Mouse (Mus musculus): ENCODE results near the gene Disc1. TPM values are rescaled to one million over a fixed set of nuclear protein-coding genes. Genes with fewer than 3 reads are reported as not detected.

The Disc1 gene
- polyA plus RNA-seq, 1 experiment from 2014 or later: 1.8 TPM

- H3K4me2 ChIP-seq: no peak overlapping the region
- no peaks in the 10 kb centered on the region for H3K9me3 ChIP-seq
- 90% methylated on average over 2 of the region's 2 CpGs for WGBS
- no peaks in the 10 kb centered on the region for H3K36me3 ChIP-seq
- H3K9ac ChIP-seq: no peak overlapping the region
- no peaks in the 10 kb centered on the region for H3K27me3 ChIP-seq
- H3K4me1 ChIP-seq (replicated peaks): peaks cover 19% of the 10 kb centered on the region
- ATAC-seq (ENCODE audit: low FRiP score, low read depth): no peak
- no peak overlapping the region for H3K27ac ChIP-seq (replicated peaks)
- H3K4me3 ChIP-seq: no peak overlapping the region
Measured at GRCm38 (mm10) chr8:125171531-125171930, 117.5 kb downstream of the Disc1 start.

- H3K9ac ChIP-seq: no peak overlapping the region
- WGBS: 65% methylated on average over 7 of the region's 7 CpGs
Measured at GRCm38 (mm10) chr8:125174237-125174636, 120.2 kb downstream of the Disc1 start.

GRCm38 (mm10) chr8:125174851-125175250 is 120.9 kb downstream of the Disc1 start:
- WGBS: 69% methylated on average over 4 of the region's 4 CpGs
- no peak overlapping the region for H3K27ac ChIP-seq (replicated peaks)
- ATAC-seq (ENCODE audit: low FRiP score, low read depth): no peak
- no peaks in the 10 kb centered on the region for H3K36me3 ChIP-seq
- no peak overlapping the region for H3K4me2 ChIP-seq
- H3K9me3 ChIP-seq: no peaks in the 10 kb centered on the region
- no peaks in the 10 kb centered on the region for H3K27me3 ChIP-seq
- H3K4me1 ChIP-seq (replicated peaks): peaks cover 5% of the 10 kb centered on the region; the same call in 1 of the 2 replicates
- no peak overlapping the region for H3K4me3 ChIP-seq
- no peak overlapping the region for H3K9ac ChIP-seq

More at GRCm38 (mm10) chr8:125174237-125174636, 120.2 kb downstream of the Disc1 start:
- no peaks in the 10 kb centered on the region for H3K9me3 ChIP-seq
- no peak overlapping the region for H3K4me3 ChIP-seq
- H3K27ac ChIP-seq (replicated peaks): no peak overlapping the region
- ATAC-seq (ENCODE audit: low FRiP score, low read depth): no peak
- H3K4me1 ChIP-seq (replicated peaks): peaks cover 8% of the 10 kb centered on the region; the same call in 1 of the 2 replicates
- H3K27me3 ChIP-seq: no peaks in the 10 kb centered on the region
- H3K4me2 ChIP-seq: no peak overlapping the region
- H3K36me3 ChIP-seq: no peaks in the 10 kb centered on the region

GRCm38 (mm10) chr8:125175661-125176060 is 121.7 kb downstream of the Disc1 start:
- H3K27me3 ChIP-seq: no peaks in the 10 kb centered on the region
- ATAC-seq (ENCODE audit: low FRiP score, low read depth): no peak
- no peak overlapping the region for H3K27ac ChIP-seq (replicated peaks)
- peaks cover 4% of the 10 kb centered on the region; the same call in 1 of the 2 replicates for H3K4me1 ChIP-seq (replicated peaks)
- H3K9ac ChIP-seq: no peak overlapping the region
- no peaks in the 10 kb centered on the region for H3K36me3 ChIP-seq
- no peak overlapping the region for H3K4me3 ChIP-seq
- no peak overlapping the region for H3K4me2 ChIP-seq
- WGBS: 91% methylated on average over 4 of the region's 4 CpGs
- no peaks in the 10 kb centered on the region for H3K9me3 ChIP-seq

GRCm38 (mm10) chr8:125177091-125177490 is 123.1 kb downstream of the Disc1 start:
- no peak overlapping the region for H3K27ac ChIP-seq (replicated peaks)
- no peak overlapping the region for H3K4me2 ChIP-seq
- H3K4me3 ChIP-seq: no peak overlapping the region
- no peaks in the 10 kb centered on the region for H3K27me3 ChIP-seq
- no peak overlapping the region for H3K9ac ChIP-seq
- 88% methylated on average over 6 of the region's 6 CpGs for WGBS
- H3K4me1 ChIP-seq (replicated peaks): peaks cover 4% of the 10 kb centered on the region; the same call in 1 of the 2 replicates
- no peak for ATAC-seq (ENCODE audit: low FRiP score, low read depth)
- H3K36me3 ChIP-seq: no peaks in the 10 kb centered on the region
- no peaks in the 10 kb centered on the region for H3K9me3 ChIP-seq

GRCm38 (mm10) chr8:125177958-125178357 is 124.0 kb downstream of the Disc1 start:
- no peaks in the 10 kb centered on the region for H3K36me3 ChIP-seq
- H3K4me2 ChIP-seq: no peak overlapping the region
- 80% methylated on average over 8 of the region's 8 CpGs for WGBS
- H3K27ac ChIP-seq (replicated peaks): no peak overlapping the region
- H3K9ac ChIP-seq: no peak overlapping the region
- H3K4me3 ChIP-seq: no peak overlapping the region
- no peaks in the 10 kb centered on the region for H3K27me3 ChIP-seq
- H3K9me3 ChIP-seq: no peaks in the 10 kb centered on the region
- ATAC-seq (ENCODE audit: low FRiP score, low read depth): no peak
- peaks cover 4% of the 10 kb centered on the region; the same call in 1 of the 2 replicates for H3K4me1 ChIP-seq (replicated peaks)

- Histone ChIP-seq H3K4me2 (peak overlapping the region; percentile 16; the same call in 1 of the 2 replicates), H3K9me3 (no peaks in the 10 kb centered on the region), H3K4me1 (replicated peaks) (peaks cover 16% of the 10 kb centered on the region), H3K36me3 (no peaks in the 10 kb centered on the region), H3K27me3 (no peaks in the 10 kb centered on the region), H3K9ac (no peak overlapping the region), H3K4me3 (no peak overlapping the region), H3K27ac (replicated peaks) (no peak overlapping the region)
- 17% methylated on average over 17 of the region's 17 CpGs for WGBS
- ATAC-seq (ENCODE audit: low FRiP score, low read depth): peak; percentile 43; the same call in 1 of the 2 replicates
Measured at GRCm38 (mm10) chr8:125183548-125184451, 129.8 kb downstream of the Disc1 start.

- H3K9me3 ChIP-seq: no peaks in the 10 kb centered on the region
- peaks cover 16% of the 10 kb centered on the region for H3K4me1 ChIP-seq (replicated peaks)
- no peak overlapping the region for H3K4me3 ChIP-seq
- 38% methylated on average over 9 of the region's 9 CpGs for WGBS
- H3K4me2 ChIP-seq: peak overlapping the region; percentile 16; the same call in 1 of the 2 replicates
- ATAC-seq (ENCODE audit: low FRiP score, low read depth): no peak
- H3K36me3 ChIP-seq: no peaks in the 10 kb centered on the region
- no peak overlapping the region for H3K9ac ChIP-seq
- H3K27ac ChIP-seq (replicated peaks): no peak overlapping the region
- no peaks in the 10 kb centered on the region for H3K27me3 ChIP-seq
Measured at GRCm38 (mm10) chr8:125184452-125184817, 130.4 kb downstream of the Disc1 start.

GRCm38 (mm10) chr8:125184881-125185280 is 130.9 kb downstream of the Disc1 start:
- Histone ChIP-seq H3K4me2 (no peak overlapping the region), H3K4me1 (replicated peaks) (peaks cover 16% of the 10 kb centered on the region), H3K27me3 (no peaks in the 10 kb centered on the region), H3K36me3 (no peaks in the 10 kb centered on the region), H3K9ac (no peak overlapping the region), H3K27ac (replicated peaks) (no peak overlapping the region), H3K9me3 (no peaks in the 10 kb centered on the region), H3K4me3 (no peak overlapping the region)
- no peak for ATAC-seq (ENCODE audit: low FRiP score, low read depth)
- WGBS: 79% methylated on average over 1 of the region's 1 CpGs

GRCm38 (mm10) chr8:125187044-125187443 is 133.0 kb downstream of the Disc1 start:
- no peak overlapping the region for H3K4me2 ChIP-seq
- 33% methylated on average over 10 of the region's 10 CpGs for WGBS
- H3K36me3 ChIP-seq: no peaks in the 10 kb centered on the region
- H3K27me3 ChIP-seq: 0 out of 2 replicates have a peak, but pooled peaks cover 3% of the 10 kb centered on the region
- no peak overlapping the region for H3K4me3 ChIP-seq
- H3K27ac ChIP-seq (replicated peaks): no peak overlapping the region
- peaks cover 16% of the 10 kb centered on the region for H3K4me1 ChIP-seq (replicated peaks)
- no peak for ATAC-seq (ENCODE audit: low FRiP score, low read depth)
- no peak overlapping the region for H3K9ac ChIP-seq
- no peaks in the 10 kb centered on the region for H3K9me3 ChIP-seq

GRCm38 (mm10) chr8:125193701-125194100 is 139.7 kb downstream of the Disc1 start:
- no peak overlapping the region for H3K4me2 ChIP-seq
- H3K4me1 ChIP-seq (replicated peaks): peaks cover 15% of the 10 kb centered on the region; the same call in 1 of the 2 replicates
- ATAC-seq (ENCODE audit: low FRiP score, low read depth): no peak
- WGBS: 89% methylated on average over 5 of the region's 5 CpGs
- H3K36me3 ChIP-seq: no peaks in the 10 kb centered on the region
- H3K9me3 ChIP-seq: no peaks in the 10 kb centered on the region
- no peak overlapping the region for H3K4me3 ChIP-seq
- no peak overlapping the region for H3K9ac ChIP-seq
- H3K27me3 ChIP-seq: 0 out of 2 replicates have a peak, but pooled peaks cover 3% of the 10 kb centered on the region
- H3K27ac ChIP-seq (replicated peaks): no peak overlapping the region

GRCm38 (mm10) chr8:125195121-125195520 is 141.1 kb downstream of the Disc1 start:
- H3K27ac ChIP-seq (replicated peaks): no peak overlapping the region
- no peaks in the 10 kb centered on the region for H3K36me3 ChIP-seq
- no peaks in the 10 kb centered on the region for H3K9me3 ChIP-seq
- ATAC-seq (ENCODE audit: low FRiP score, low read depth): no peak
- no peak overlapping the region for H3K4me3 ChIP-seq
- peaks cover 17% of the 10 kb centered on the region for H3K4me1 ChIP-seq (replicated peaks)
- 47% methylated on average over 9 of the region's 9 CpGs for WGBS
- 0 out of 2 replicates have a peak, but pooled peaks cover 3% of the 10 kb centered on the region for H3K27me3 ChIP-seq
- H3K4me2 ChIP-seq: no peak overlapping the region
- no peak overlapping the region for H3K9ac ChIP-seq

All from hindbrain, embryonic 15.5 days (tissue).